7 mouse cellular contexts compared by ENCODE assay signal in the genomic region with DNA sequence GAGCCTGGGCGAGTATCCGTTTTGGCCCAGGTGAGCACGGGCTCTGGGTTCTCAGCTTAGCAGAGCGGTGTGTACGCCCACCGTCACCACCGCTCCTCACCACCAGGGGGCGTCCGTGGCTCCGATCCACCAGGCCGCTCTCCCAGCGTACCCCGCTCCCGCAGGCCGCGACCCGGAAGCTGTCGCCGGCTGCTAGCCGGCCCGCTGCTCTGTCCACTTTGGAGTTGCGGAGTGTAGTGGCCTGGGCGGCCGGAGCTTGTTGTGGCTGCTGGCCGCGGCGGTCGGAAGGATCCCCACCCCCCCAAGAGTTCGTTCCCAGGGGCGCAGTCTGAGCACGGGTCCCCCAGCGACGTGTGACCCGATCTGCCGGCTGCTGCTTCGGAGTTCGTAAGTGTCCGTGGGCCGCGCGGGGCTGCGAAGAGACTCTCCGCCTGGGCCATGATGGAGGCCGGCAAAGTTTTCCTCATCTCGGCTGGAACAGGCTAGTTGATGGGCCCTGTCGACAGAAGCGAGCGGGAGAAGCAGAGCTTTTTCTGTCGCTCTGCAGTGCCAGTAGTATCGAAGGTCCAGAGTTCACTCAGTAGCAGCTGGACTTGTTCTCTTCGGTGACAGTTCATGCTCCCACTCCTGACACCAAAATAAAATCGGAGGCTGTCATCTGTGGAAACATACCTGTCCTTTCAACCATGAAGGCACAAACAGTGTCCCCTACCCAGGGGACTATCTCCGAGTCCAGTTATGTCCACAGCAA. TPM values are rescaled to one million over a fixed set of nuclear protein-coding genes. Genes with fewer than 3 reads are reported as not detected.
DNase-seq lines count a peak whose midpoint lies in the region; ATAC-seq lines count a peak whose summit lies in the region.

A gene (plus strand): TSS at position 227 of the 751 bp plus-strand sequence.

- no peak within 1 kb of the TSS for H3K27ac ChIP-seq in embryonic facial prominence, embryonic 11.5 days (replicated peaks; ENCODE audit: low read depth, low read length)
- H3K27ac ChIP-seq in limb, embryonic 11.5 days (replicated peaks; ENCODE audit: low read depth, low read length): no peak within 1 kb of the TSS
- no peak within 1 kb of the TSS for H3K27ac ChIP-seq in midbrain, embryonic 14.5 days (replicated peaks; ENCODE audit: low read depth, low read length)

- peak within 1 kb of the TSS; percentile 86 for H3K4me3 ChIP-seq in embryonic facial prominence, embryonic 11.5 days (ENCODE audit: low read depth, low read length)
- H3K4me3 ChIP-seq in limb, embryonic 11.5 days (ENCODE audit: low read depth, low read length): peak within 1 kb of the TSS; percentile 78
- H3K4me3 ChIP-seq in midbrain, embryonic 14.5 days (replicated peaks; ENCODE audit: low read depth, low read length): peak within 1 kb of the TSS; percentile 81

- peak within 1 kb of the TSS; percentile 93 for H3K9ac ChIP-seq in embryonic facial prominence, embryonic 11.5 days (replicated peaks; ENCODE audit: low read length)
- H3K9ac ChIP-seq in limb, embryonic 11.5 days (ENCODE audit: low read length): peak within 1 kb of the TSS; percentile 86
- H3K9ac ChIP-seq in midbrain, embryonic 14.5 days (replicated peaks; ENCODE audit: low read length): peak within 1 kb of the TSS; percentile 74

- H3K27me3 ChIP-seq in embryonic facial prominence, embryonic 11.5 days (ENCODE audit: control insufficient read depth, insufficient read depth, low read length): no peaks in the 10 kb centered on the region
- H3K27me3 ChIP-seq in limb, embryonic 11.5 days (ENCODE audit: control insufficient read depth, insufficient read depth, low read length): no peaks in the 10 kb centered on the region
- H3K27me3 ChIP-seq in midbrain, embryonic 14.5 days (ENCODE audit: control insufficient read depth, insufficient read depth, low read length): no peaks in the 10 kb centered on the region

- DNase-seq in adrenal gland, postnatal 14 days: peak; percentile 98
- peak; percentile 93 for DNase-seq in embryonic facial prominence, embryonic 11.5 days (ENCODE audit: low spot score)
- peak; percentile 98 for DNase-seq in heart, adult 11 months
- peak; percentile 94 for DNase-seq in kidney, adult 18-20 months
- peak; percentile 98 for DNase-seq in limb, embryonic 11.5 days (ENCODE audit: low spot score)
- DNase-seq in midbrain, embryonic 14.5 days: peak; percentile 94
- DNase-seq in spleen, adult 18-20 months: peak; percentile 81 to 95

- H3K9me3 ChIP-seq in embryonic facial prominence, embryonic 11.5 days (replicated peaks; ENCODE audit: control insufficient read depth, low read length): no peaks in the 10 kb centered on the region
- H3K9me3 ChIP-seq in limb, embryonic 11.5 days (ENCODE audit: control insufficient read depth, low read length): no peaks in the 10 kb centered on the region
- H3K9me3 ChIP-seq in midbrain, embryonic 14.5 days (ENCODE audit: control insufficient read depth, low read length): no peaks in the 10 kb centered on the region

- 3% methylated on average over 53 of the region's 53 CpGs for WGBS in embryonic facial prominence, embryonic 11.5 days
- 3% methylated on average over 53 of the region's 53 CpGs for WGBS in limb, embryonic 11.5 days
- 2% methylated on average over 53 of the region's 53 CpGs for WGBS in midbrain, embryonic 14.5 days

- peak; percentile 93 for ATAC-seq in embryonic facial prominence, embryonic 11.5 days (replicated peaks; ENCODE audit: insufficient number of reproducible peaks, low FRiP score, low TSS enrichment, low read depth)
- peak; percentile 90 for ATAC-seq in limb, embryonic 11.5 days (ENCODE audit: insufficient number of reproducible peaks, low FRiP score, low TSS enrichment, low read depth)
- ATAC-seq in midbrain, embryonic 14.5 days (ENCODE audit: low FRiP score, low TSS enrichment): peak; percentile 95

- H3K36me3 ChIP-seq in embryonic facial prominence, embryonic 11.5 days (replicated peaks; ENCODE audit: control insufficient read depth, insufficient read depth, low read depth, low read length): no peaks in the 10 kb centered on the region
- no peaks in the 10 kb centered on the region for H3K36me3 ChIP-seq in limb, embryonic 11.5 days (ENCODE audit: control insufficient read depth, insufficient read depth, low read length)
- peaks cover 5% of the 10 kb centered on the region for H3K36me3 ChIP-seq in midbrain, embryonic 14.5 days (ENCODE audit: control insufficient read depth, insufficient read depth, low read length)

- H3K4me1 ChIP-seq in embryonic facial prominence, embryonic 11.5 days (ENCODE audit: control insufficient read depth, insufficient read depth, low read length): no peaks in the 10 kb centered on the region; the same call in 1 of the 2 replicates
- H3K4me1 ChIP-seq in limb, embryonic 11.5 days (ENCODE audit: control insufficient read depth, insufficient read depth, low read length): peaks cover 5% of the 10 kb centered on the region; the same call in 1 of the 2 replicates
- H3K4me1 ChIP-seq in midbrain, embryonic 14.5 days (ENCODE audit: control insufficient read depth, insufficient read depth, low read length): peaks cover 24% of the 10 kb centered on the region

- peak within 1 kb of the TSS; percentile 80 for H3K4me2 ChIP-seq in embryonic facial prominence, embryonic 11.5 days (ENCODE audit: low read depth, low read length)
- peak within 1 kb of the TSS; percentile 63 for H3K4me2 ChIP-seq in limb, embryonic 11.5 days (ENCODE audit: low read depth, severe bottlenecking)
- H3K4me2 ChIP-seq in midbrain, embryonic 14.5 days (ENCODE audit: low read length): peak within 1 kb of the TSS; percentile 84

RNA-seq across cellular contexts. Expression of the gene that starts here (rescaled TPM):
- 24.8 and 25.4 TPM in 2 replicates for total RNA-seq in adrenal gland, postnatal 14 days (2021)
- polyA plus RNA-seq in embryonic facial prominence, embryonic 11.5 days (2014; fragmentation: Nextera tagmentation; extraction: Ambion mirVana): 22.6 and 22.8 TPM in 2 replicates
- polyA plus RNA-seq in limb, embryonic 11.5 days (2014; fragmentation: Nextera tagmentation; extraction: Ambion mirVana): 21.9 and 22.4 TPM in 2 replicates
- polyA plus RNA-seq in midbrain, embryonic 14.5 days (2014; fragmentation: Nextera tagmentation; extraction: Ambion mirVana): 16.6 and 27.2 TPM in 2 replicates
